Comparison of ENCODE assay signal across 8 mouse cellular contexts in the genomic region with DNA sequence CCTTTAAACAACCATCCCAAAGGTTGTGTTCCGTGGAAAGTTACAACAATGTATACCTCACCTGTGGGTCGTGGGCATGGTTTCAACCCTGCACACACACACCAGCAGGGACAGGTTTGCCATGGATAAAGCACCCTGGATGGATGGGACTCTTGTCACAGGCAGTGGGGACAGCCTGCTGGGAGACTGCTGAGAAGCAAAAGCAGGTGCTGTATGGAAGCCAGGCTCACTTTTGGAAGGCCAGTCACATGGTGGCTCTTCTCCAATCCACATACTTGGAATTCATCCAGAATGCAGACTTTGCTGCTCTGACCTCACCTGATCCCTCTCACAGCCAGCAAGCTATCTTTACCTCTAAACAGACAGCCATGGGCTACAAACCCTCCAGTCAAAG.
A peak's percentile ranks its signal among the peaks of the same experiment; 100 is the strongest.
DNase-seq lines count a peak whose midpoint lies in the region; ATAC-seq and TF ChIP-seq lines count a peak whose summit lies in the region.

No protein-coding gene starts in this region.

- peaks cover 5% of the 10 kb centered on the region for H3K4me1 ChIP-seq in ES-Bruce4 (ENCODE audit: control insufficient read depth, insufficient read depth, low read length)
- peaks cover 20% of the 10 kb centered on the region for H3K4me1 ChIP-seq in heart, embryonic 15.5 days (replicated peaks)

- no peaks in the 10 kb centered on the region for H3K27me3 ChIP-seq in ES-Bruce4 (ENCODE audit: control insufficient read depth, insufficient read depth, low read length, poor library complexity, severe bottlenecking)
- no peaks in the 10 kb centered on the region for H3K27me3 ChIP-seq in heart, embryonic 15.5 days

- peak overlapping the region; percentile 46; the same call in 1 of the 2 replicates for H3K27ac ChIP-seq in ES-Bruce4 (ENCODE audit: insufficient read depth, low read length)
- peak overlapping the region; percentile 25 for H3K27ac ChIP-seq in heart, embryonic 15.5 days

- peak; percentile 86 for ATAC-seq in heart, embryonic 15.5 days (replicated peaks; ENCODE audit: insufficient number of reproducible peaks, insufficient read depth, low FRiP score, low read depth)
- ATAC-seq in monocyte, adult 5-6 weeks (replicated peaks; ENCODE audit: insufficient number of reproducible peaks, low FRiP score, low TSS enrichment, poor library complexity, severe bottlenecking): no peak
- no peak for ATAC-seq in inflammation-experienced regulatory T-cells, adult 6 months

- H3K4me3 ChIP-seq in ES-Bruce4 (ENCODE audit: low read depth, low read length): no peak overlapping the region
- no peak overlapping the region for H3K4me3 ChIP-seq in heart, embryonic 15.5 days

- no peak overlapping the region for H3K9ac ChIP-seq in ES-Bruce4 (ENCODE audit: low read depth, poor library complexity, severe bottlenecking)
- H3K9ac ChIP-seq in heart, embryonic 15.5 days: 0 out of 2 replicates have a peak overlapping the region, but pooled peaks have one; percentile 26

- no peak for TF ChIP-seq CTCF in ES-Bruce4 (IDR thresholded peaks at IDR 0.05; ENCODE audit: low read depth, low read length)
- no peak for TF ChIP-seq CTCF in brain, embryonic 14.5 days (IDR thresholded peaks at IDR 0.05; ENCODE audit: borderline replicate concordance, extremely low read depth, insufficient read depth, insufficient read length)

- no peaks in the 10 kb centered on the region for H3K9me3 ChIP-seq in ES-Bruce4 (replicated peaks; ENCODE audit: control insufficient read depth, insufficient read depth, low read length, poor library complexity, severe bottlenecking)
- H3K9me3 ChIP-seq in heart, embryonic 15.5 days (replicated peaks): no peaks in the 10 kb centered on the region

- TF ChIP-seq EP300 in ES-Bruce4 (IDR thresholded peaks at IDR 0.05; ENCODE audit: insufficient read depth, low read depth, low read length): 0 out of 2 replicates have a peak, but pooled peaks have one; percentile 17

- no peak for TF ChIP-seq POLR2A in ES-Bruce4 (IDR thresholded peaks at IDR 0.05; ENCODE audit: insufficient read depth, low read length)
- TF ChIP-seq POLR2A in brain, embryonic 14.5 days (IDR thresholded peaks at IDR 0.05; ENCODE audit: borderline replicate concordance, extremely low read depth, insufficient read depth, insufficient read length, poor library complexity, severe bottlenecking): no peak

- no peaks in the 10 kb centered on the region for H3K36me3 ChIP-seq in ES-Bruce4 (ENCODE audit: control insufficient read depth, insufficient read depth, low read length, poor library complexity, severe bottlenecking)
- H3K36me3 ChIP-seq in heart, embryonic 15.5 days: no peaks in the 10 kb centered on the region

- 67% methylated on average over 2 of the region's 2 CpGs for WGBS in heart, embryonic 15.5 days

- 0 out of 2 replicates have a peak overlapping the region, but pooled peaks have one; percentile 3 for H3K4me2 ChIP-seq in heart, embryonic 15.5 days

- peak; percentile 40 for DNase-seq in brain, embryonic 14.5 days (ENCODE audit: low read depth)
- peak; percentile 46 to 48 for DNase-seq in kidney, postnatal 36 days
- DNase-seq in adrenal gland, adult 18-20 months (ENCODE audit: low spot score in 2 of 2): no peak
- no peak for DNase-seq in layer of hippocampus, postnatal 14 days (ENCODE audit: low spot score in 2 of 2)

Comparison
In these comparisons a context has a peak if more than half of its experiments do, and no peak if none do; other contexts are left out.
1. DNase-seq: peak in brain, embryonic 14.5 days (single experiment) and kidney, postnatal 36 days (2 of 2); none in adrenal gland, adult 18-20 months (0 of 2) and layer of hippocampus, postnatal 14 days (0 of 2).